In the genomic region with DNA sequence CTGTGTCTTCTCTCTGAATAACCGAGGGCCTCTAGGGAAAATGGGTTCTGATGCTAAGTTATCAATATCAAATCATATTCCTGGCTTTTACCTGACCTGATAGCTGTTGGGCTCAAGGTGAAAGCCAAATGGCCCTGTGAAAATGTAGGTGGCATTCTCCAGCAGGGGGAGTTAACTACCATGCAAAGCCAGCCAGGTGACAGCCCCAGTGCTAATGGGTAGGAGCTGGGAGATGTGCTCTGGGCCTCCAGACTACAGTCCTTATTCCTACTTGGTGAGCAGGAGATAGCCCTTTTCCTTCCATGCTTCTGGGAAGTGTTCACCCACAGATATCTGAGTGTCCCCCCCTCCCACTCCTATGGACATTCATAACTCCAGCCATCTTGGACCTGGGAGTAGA, we compare ENCODE assay signal across 14 mouse cellular contexts.
DNase-seq lines count a peak whose midpoint lies in the region; ATAC-seq and TF ChIP-seq lines count a peak whose summit lies in the region.
"Had no signal": no experiment of that assay in that cellular context is flagged by ENCODE, and none has a peak within 500 bp of the region (broad histone marks: within the 10 kb centered on the region; RNA-seq: fewer than 3 reads in every experiment).

No protein-coding gene starts in this region.

- H3K4me3 ChIP-seq in cerebellum, adult 2 months (replicated peaks; ENCODE audit: insufficient read depth, low read depth, low read length), result no peak overlapping the region
- no peak overlapping the region for H3K4me3 ChIP-seq in layer of hippocampus, adult 2 months
- H3K4me3 ChIP-seq: embryonic facial prominence, embryonic 15.5 days; megakaryocyte, embryonic 14.5 days had no signal

- no peak overlapping the region for H3K27ac ChIP-seq in cerebellum, adult 2 months (ENCODE audit: insufficient read depth, low read length)
- H3K27ac ChIP-seq in layer of hippocampus, adult 2 months, result no peak overlapping the region
- H3K27ac ChIP-seq: embryonic facial prominence, embryonic 15.5 days had no signal

- WGBS in cerebellum, adult 2 months, result 73% methylated on average over 1 of the region's 1 CpGs

- H3K4me1 ChIP-seq in cerebellum, adult 2 months (ENCODE audit: control insufficient read depth, insufficient read depth, low read length), result no peaks in the 10 kb centered on the region
- H3K4me1 ChIP-seq: embryonic facial prominence, embryonic 15.5 days had no signal

- peak; percentile 23; the same call in 1 of the 2 replicates for TF ChIP-seq CTCF in cerebellum, adult 2 months (IDR thresholded peaks at IDR 0.05; ENCODE audit: borderline replicate concordance, insufficient read depth, low read depth, low read length)
- TF ChIP-seq CTCF in layer of hippocampus, adult 2 months (conservative IDR thresholded peaks at IDR 0.05), result peak; percentile 43

- H3K27me3 ChIP-seq in cerebellum, adult 2 months (ENCODE audit: control insufficient read depth, insufficient read depth, low read length), result no peaks in the 10 kb centered on the region
- H3K27me3 ChIP-seq: embryonic facial prominence, embryonic 15.5 days had no signal

- no peak for TF ChIP-seq POLR2A in cerebellum, adult 2 months (IDR thresholded peaks at IDR 0.05; ENCODE audit: borderline replicate concordance, insufficient read depth, low read length)

- DNase-seq in cerebellum, adult 2 months, result no peak
- DNase-seq in cerebellum, adult 9-11 months, result no peak
- no peak for DNase-seq in layer of hippocampus, adult 2 months (ENCODE audit: low spot score in 2 of 2)
- no peak for DNase-seq in layer of hippocampus, postnatal 36 days
- peak; percentile 20 for DNase-seq in 3T3-L1 (ENCODE audit: low read depth, low spot score)
- DNase-seq in right cerebral cortex, postnatal 4 days, result no peak
- no peak for DNase-seq in cerebellum, adult 9-10 months
- DNase-seq: gastrocnemius, postnatal 10 days; heart, postnatal 14 days; left cerebral cortex, postnatal 4 days; spleen, adult 18-20 months had no signal

- ATAC-seq in common myeloid progenitor, adult 5-6 weeks (replicated peaks; ENCODE audit: low read depth, poor library complexity, severe bottlenecking), result 0 out of 2 replicates have a peak, but pooled peaks have one; percentile 54
